ENCODE assay signal across 27 mouse cellular contexts in the genomic region with DNA sequence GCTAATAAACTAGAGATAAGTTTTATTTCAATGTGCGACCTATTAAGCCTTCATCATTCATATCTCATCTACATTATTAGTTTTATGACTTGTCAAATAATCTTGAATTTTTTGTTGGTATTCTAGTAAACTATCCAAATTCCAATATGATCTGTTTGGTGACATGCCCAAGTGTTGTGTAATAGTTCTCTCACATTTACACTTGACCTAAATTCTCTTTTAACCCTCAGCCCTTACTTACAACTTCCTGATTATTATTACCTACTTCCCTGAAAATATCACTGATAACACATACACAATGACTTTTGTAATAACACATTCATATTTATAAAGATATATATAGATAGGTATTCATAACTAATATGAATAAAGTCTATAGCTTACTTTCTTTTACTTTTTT.
DNase-seq lines count a peak whose midpoint lies in the region; ATAC-seq and TF ChIP-seq lines count a peak whose summit lies in the region.
"Had no signal": no experiment of that assay in that cellular context is flagged by ENCODE, and none has a peak within 500 bp of the region (broad histone marks: within the 10 kb centered on the region; RNA-seq: fewer than 3 reads in every experiment).

No protein-coding gene starts in this region.

- H3K4me2 ChIP-seq in midbrain, embryonic 11.5 days, result no peak overlapping the region
- H3K4me2 ChIP-seq: embryonic facial prominence, embryonic 13.5 days; embryonic facial prominence, embryonic 15.5 days; forebrain, embryonic 12.5 days had no signal

- WGBS in midbrain, embryonic 11.5 days, result 79% methylated on average over 1 of the region's 1 CpGs

- intact Hi-C loops in gastrocnemius, adult 2 months (cut with DNase I), result no loop called here

- no peaks in the 10 kb centered on the region for H3K9me3 ChIP-seq in midbrain, embryonic 11.5 days (ENCODE audit: control insufficient read depth, low read length)
- H3K9me3 ChIP-seq: embryonic facial prominence, embryonic 13.5 days; embryonic facial prominence, embryonic 15.5 days; forebrain, embryonic 10.5 days; forebrain, embryonic 12.5 days; G1E had no signal

- peak; percentile 67 for ATAC-seq in megakaryocyte, adult 5-6 weeks (ENCODE audit: poor library complexity, severe bottlenecking)
- no peak for ATAC-seq in midbrain, embryonic 11.5 days (ENCODE audit: low FRiP score)
- ATAC-seq: CD4-positive, CD25-positive, alpha-beta regulatory T cell, adult 4 months; forebrain, embryonic 14.5 days; forebrain, embryonic 16.5 days had no signal

- no peaks in the 10 kb centered on the region for H3K4me1 ChIP-seq in midbrain, embryonic 11.5 days (ENCODE audit: control insufficient read depth, insufficient read depth, low read length)
- H3K4me1 ChIP-seq: embryonic facial prominence, embryonic 13.5 days; embryonic facial prominence, embryonic 15.5 days; forebrain, embryonic 10.5 days; forebrain, embryonic 12.5 days had no signal

- H3K27me3 ChIP-seq in midbrain, embryonic 11.5 days (ENCODE audit: control insufficient read depth, insufficient read depth, low read length), result peaks cover 4% of the 10 kb centered on the region
- H3K27me3 ChIP-seq: CH12.LX; embryonic facial prominence, embryonic 15.5 days had no signal

- no peak for TF ChIP-seq CTCF in gastrocnemius, adult 2 months (IDR thresholded peaks at IDR 0.05)

- no peak overlapping the region for H3K4me3 ChIP-seq in gastrocnemius, adult 2 months
- H3K4me3 ChIP-seq in midbrain, embryonic 11.5 days (ENCODE audit: low read depth, low read length), result no peak overlapping the region
- H3K4me3 ChIP-seq: embryonic facial prominence, embryonic 13.5 days; embryonic facial prominence, embryonic 15.5 days; erythroblast, embryonic 14.5 days; forebrain, embryonic 10.5 days; forebrain, embryonic 12.5 days had no signal

- no peaks in the 10 kb centered on the region for H3K36me3 ChIP-seq in midbrain, embryonic 11.5 days (ENCODE audit: control insufficient read depth, insufficient read depth, low read length)
- H3K36me3 ChIP-seq: embryonic facial prominence, embryonic 13.5 days; embryonic facial prominence, embryonic 15.5 days; forebrain, embryonic 10.5 days; forebrain, embryonic 12.5 days had no signal

- DNase-seq in gastrocnemius, adult 18-20 months (ENCODE audit: low spot score), result peak; percentile 2
- no peak for DNase-seq in gastrocnemius, adult 2 months
- peak; percentile 4 for DNase-seq in kidney, adult 9 months
- no peak for DNase-seq in kidney, postnatal 4 days
- peak; percentile 4 for DNase-seq in NIH3T3 (ENCODE audit: low read depth)
- no peak for DNase-seq in midbrain, embryonic 11.5 days (ENCODE audit: low spot score, missing footprints)
- DNase-seq: adrenal gland, adult 8-10 months; adrenal gland, postnatal 14 days; adrenal gland, postnatal 36 days; B cell, adult 2 months; cerebellum, adult 11-12 months; cerebellum, adult 2 months; cerebellum, adult 9-10 months; cerebellum, postnatal 14 days; cerebellum, postnatal 36 days; embryo, embryonic 11 days had no signal

- no peak overlapping the region for H3K27ac ChIP-seq in gastrocnemius, adult 2 months
- no peak overlapping the region for H3K27ac ChIP-seq in midbrain, embryonic 11.5 days (ENCODE audit: low read depth, low read length)
- H3K27ac ChIP-seq: embryonic facial prominence, embryonic 13.5 days; embryonic facial prominence, embryonic 15.5 days; forebrain, embryonic 10.5 days; forebrain, embryonic 12.5 days had no signal

- no peak overlapping the region for H3K9ac ChIP-seq in midbrain, embryonic 11.5 days (ENCODE audit: low read length)
- H3K9ac ChIP-seq: embryonic facial prominence, embryonic 13.5 days; embryonic facial prominence, embryonic 15.5 days; forebrain, embryonic 12.5 days had no signal

Comparison
In these comparisons a context has a peak if more than half of its experiments do, and no peak if none do; other contexts are left out.
1. DNase-seq: peak in gastrocnemius, adult 18-20 months (single experiment), kidney, adult 9 months (single experiment) and NIH3T3 (single experiment); none in gastrocnemius, adult 2 months (single experiment), kidney, postnatal 4 days (0 of 2) and midbrain, embryonic 11.5 days (single experiment).